Mouse (Mus musculus): ENCODE measurements around the gene Mthfsd. TPM values are rescaled to one million over a fixed set of nuclear protein-coding genes. Genes with fewer than 3 reads are reported as not detected.
A peak's percentile ranks its signal among the peaks of the same experiment; 100 is the strongest.

The Mthfsd gene
- polyA plus RNA-seq, 1 experiment: 38.9 TPM

- Histone ChIP-seq H3K4me1 (ENCODE audit: control insufficient read depth, insufficient read depth, low read length) (no peaks in the 10 kb centered on the region), H3K4me3 (ENCODE audit: low read depth, low read length) (peak within 1 kb of the TSS; percentile 53), H3K9ac (ENCODE audit: low read depth, poor library complexity, severe bottlenecking) (peak within 1 kb of the TSS; percentile 56), H3K36me3 (ENCODE audit: control insufficient read depth, insufficient read depth, low read length, poor library complexity, severe bottlenecking) (no peaks in the 10 kb centered on the region), H3K27ac (ENCODE audit: insufficient read depth, low read length) (no peak within 1 kb of the TSS), H3K27me3 (ENCODE audit: control insufficient read depth, insufficient read depth, low read length, poor library complexity, severe bottlenecking) (peaks cover 68% of the 10 kb centered on the region), H3K9me3 (replicated peaks; ENCODE audit: control insufficient read depth, insufficient read depth, low read length, poor library complexity, severe bottlenecking) (no peaks in the 10 kb centered on the region)
- TF ChIP-seq EP300 (IDR thresholded peaks at IDR 0.05; ENCODE audit: insufficient read depth, low read depth, low read length): no peak
- no peak for TF ChIP-seq POLR2A (IDR thresholded peaks at IDR 0.05; ENCODE audit: insufficient read depth, low read length)
- no peak for TF ChIP-seq CTCF (IDR thresholded peaks at IDR 0.05; ENCODE audit: low read depth, low read length)
Observed at GRCm38 (mm10) chr8:121084210-121084951, 23.8 kb downstream of the Mthfsd start, which contains the start of gene Foxf1. TSS of gene Foxf1 (plus strand) at chr8:121084386.

- H3K27ac ChIP-seq (ENCODE audit: insufficient read depth, low read length): no peak overlapping the region
- no peaks in the 10 kb centered on the region for H3K4me1 ChIP-seq (ENCODE audit: control insufficient read depth, insufficient read depth, low read length)
- H3K27me3 ChIP-seq (ENCODE audit: control insufficient read depth, insufficient read depth, low read length, poor library complexity, severe bottlenecking): peaks cover 68% of the 10 kb centered on the region
- peak overlapping the region; percentile 56; the same call in 1 of the 2 replicates for H3K9ac ChIP-seq (ENCODE audit: low read depth, poor library complexity, severe bottlenecking)
- H3K4me3 ChIP-seq (ENCODE audit: low read depth, low read length): peak overlapping the region; percentile 53
- H3K36me3 ChIP-seq (ENCODE audit: control insufficient read depth, insufficient read depth, low read length, poor library complexity, severe bottlenecking): no peaks in the 10 kb centered on the region
- no peaks in the 10 kb centered on the region for H3K9me3 ChIP-seq (replicated peaks; ENCODE audit: control insufficient read depth, insufficient read depth, low read length, poor library complexity, severe bottlenecking)
- no peak for TF ChIP-seq POLR2A (IDR thresholded peaks at IDR 0.05; ENCODE audit: insufficient read depth, low read length)
- TF ChIP-seq EP300 (IDR thresholded peaks at IDR 0.05; ENCODE audit: insufficient read depth, low read depth, low read length): no peak
- TF ChIP-seq CTCF (IDR thresholded peaks at IDR 0.05; ENCODE audit: low read depth, low read length): no peak
Observed at GRCm38 (mm10) chr8:121083936-121084209, 24.3 kb downstream of the Mthfsd start.

- H3K9ac ChIP-seq (ENCODE audit: low read depth, poor library complexity, severe bottlenecking): peak overlapping the region; percentile 56
- H3K27ac ChIP-seq (ENCODE audit: insufficient read depth, low read length): no peak overlapping the region
Observed at GRCm38 (mm10) chr8:121083093-121083935, 24.9 kb downstream of the Mthfsd start.

GRCm38 (mm10) chr8:121082218-121083092, 25.7 kb downstream of the Mthfsd start:
- Histone ChIP-seq H3K36me3 (ENCODE audit: control insufficient read depth, insufficient read depth, low read length, poor library complexity, severe bottlenecking) (no peaks in the 10 kb centered on the region), H3K9me3 (replicated peaks; ENCODE audit: control insufficient read depth, insufficient read depth, low read length, poor library complexity, severe bottlenecking) (no peaks in the 10 kb centered on the region), H3K4me3 (ENCODE audit: low read depth, low read length) (peak overlapping the region; percentile 39), H3K4me1 (ENCODE audit: control insufficient read depth, insufficient read depth, low read length) (no peaks in the 10 kb centered on the region), H3K27me3 (ENCODE audit: control insufficient read depth, insufficient read depth, low read length, poor library complexity, severe bottlenecking) (peaks cover 66% of the 10 kb centered on the region), H3K27ac (ENCODE audit: insufficient read depth, low read length) (no peak overlapping the region), H3K9ac (ENCODE audit: low read depth, poor library complexity, severe bottlenecking) (peak overlapping the region; percentile 13)
- TF ChIP-seq EP300 (IDR thresholded peaks at IDR 0.05; ENCODE audit: insufficient read depth, low read depth, low read length): no peak
- TF ChIP-seq POLR2A (IDR thresholded peaks at IDR 0.05; ENCODE audit: insufficient read depth, low read length): no peak
- TF ChIP-seq CTCF (IDR thresholded peaks at IDR 0.05; ENCODE audit: low read depth, low read length): no peak

More at GRCm38 (mm10) chr8:121083093-121083935, 24.9 kb downstream of the Mthfsd start:
- Histone ChIP-seq H3K4me1 (ENCODE audit: control insufficient read depth, insufficient read depth, low read length) (no peaks in the 10 kb centered on the region), H3K4me3 (ENCODE audit: low read depth, low read length) (peak overlapping the region; percentile 53), H3K27me3 (ENCODE audit: control insufficient read depth, insufficient read depth, low read length, poor library complexity, severe bottlenecking) (peaks cover 68% of the 10 kb centered on the region), H3K9me3 (replicated peaks; ENCODE audit: control insufficient read depth, insufficient read depth, low read length, poor library complexity, severe bottlenecking) (no peaks in the 10 kb centered on the region), H3K36me3 (ENCODE audit: control insufficient read depth, insufficient read depth, low read length, poor library complexity, severe bottlenecking) (no peaks in the 10 kb centered on the region)
- TF ChIP-seq POLR2A (IDR thresholded peaks at IDR 0.05; ENCODE audit: insufficient read depth, low read length) (no peak), CTCF (IDR thresholded peaks at IDR 0.05; ENCODE audit: low read depth, low read length) (no peak), EP300 (IDR thresholded peaks at IDR 0.05; ENCODE audit: insufficient read depth, low read depth, low read length) (no peak)

GRCm38 (mm10) chr8:121081398-121081797, 26.8 kb downstream of the Mthfsd start:
- Histone ChIP-seq H3K9ac (ENCODE audit: low read depth, poor library complexity, severe bottlenecking) (no peak overlapping the region), H3K4me1 (ENCODE audit: control insufficient read depth, insufficient read depth, low read length) (no peaks in the 10 kb centered on the region)

More at GRCm38 (mm10) chr8:121081398-121081797, 26.8 kb downstream of the Mthfsd start:
- no peaks in the 10 kb centered on the region for H3K36me3 ChIP-seq (ENCODE audit: control insufficient read depth, insufficient read depth, low read length, poor library complexity, severe bottlenecking)
- H3K27me3 ChIP-seq (ENCODE audit: control insufficient read depth, insufficient read depth, low read length, poor library complexity, severe bottlenecking): peaks cover 65% of the 10 kb centered on the region
- H3K4me3 ChIP-seq (ENCODE audit: low read depth, low read length): no peak overlapping the region
- TF ChIP-seq CTCF (IDR thresholded peaks at IDR 0.05; ENCODE audit: low read depth, low read length): no peak
- no peak for TF ChIP-seq EP300 (IDR thresholded peaks at IDR 0.05; ENCODE audit: insufficient read depth, low read depth, low read length)
- TF ChIP-seq POLR2A (IDR thresholded peaks at IDR 0.05; ENCODE audit: insufficient read depth, low read length): no peak
- H3K9me3 ChIP-seq (replicated peaks; ENCODE audit: control insufficient read depth, insufficient read depth, low read length, poor library complexity, severe bottlenecking): no peaks in the 10 kb centered on the region
- H3K27ac ChIP-seq (ENCODE audit: insufficient read depth, low read length): no peak overlapping the region
